Mouse (Mus musculus) heart, adult 8-10 months (tissue): Measurements from ENCODE around the gene Chrna5. TPM values are rescaled to one million over a fixed set of nuclear protein-coding genes. Genes with fewer than 3 reads are reported as not detected.

Experiments
- DNase-seq: peaks from one replicate; pipeline ENCODE4 v3.0.0; 2022; ENCODE audit warnings: low spot score
- total RNA-seq, 4 experiments: library from RNA; stranded (reverse); gene quantifications; 2 replicates each; pipeline ENCODE4 v1.2.4; 2022

Gene Chrna5
- total RNA-seq, 4 experiments from 2014 or later = not detected

DNA sequence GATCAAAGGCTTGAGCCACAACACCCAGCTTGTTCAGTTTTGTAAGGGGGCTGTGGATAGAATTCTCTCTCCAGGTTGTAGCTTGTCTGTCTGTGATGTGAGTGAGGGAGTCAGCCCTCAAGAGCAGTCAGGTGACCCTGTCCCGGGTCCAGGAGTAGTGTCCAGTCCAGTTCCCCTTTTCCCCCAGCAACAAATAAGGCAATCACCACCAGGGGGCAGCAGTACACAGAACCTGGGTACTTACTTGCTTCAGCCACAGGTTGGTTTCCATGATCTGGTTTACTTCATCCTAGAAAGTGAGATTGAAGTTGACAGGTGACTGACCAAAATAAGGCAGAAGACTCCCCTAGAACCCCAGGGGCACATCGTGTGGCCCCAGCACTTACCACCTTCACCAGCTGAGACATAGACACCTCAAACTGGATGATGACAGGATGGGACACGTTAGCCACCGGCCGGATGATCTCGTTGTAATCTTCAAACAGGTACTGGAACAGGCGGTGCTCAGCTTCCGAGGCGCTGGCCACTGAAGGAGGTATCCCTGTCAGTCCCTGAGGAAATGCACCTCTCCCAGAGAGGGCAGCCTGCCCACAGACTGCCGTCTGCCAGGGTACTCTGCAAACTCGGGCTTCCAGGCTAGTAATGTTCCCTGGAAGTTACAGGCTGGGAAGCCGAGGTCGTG is 43.4 kb downstream of the Chrna5 start:
- peak; percentile 74 for DNase-seq

GRCm38 (mm10) chr9:55025534-55026274 is 45.0 kb downstream of the Chrna5 start:
- no peak for DNase-seq

GRCm38 (mm10) chr9:55026275-55026663 is 45.6 kb downstream of the Chrna5 start, which contains the start of gene Chrna3:
Chrna3 (minus strand) TSS chr9:55026562.
- DNase-seq = no peak

- DNase-seq = no peak
Observed at GRCm38 (mm10) chr9:55031435-55032167, 50.9 kb downstream of the Chrna5 start.

- no peak for DNase-seq
Observed at GRCm38 (mm10) chr9:55038948-55039347, 58.3 kb downstream of the Chrna5 start.

DNA sequence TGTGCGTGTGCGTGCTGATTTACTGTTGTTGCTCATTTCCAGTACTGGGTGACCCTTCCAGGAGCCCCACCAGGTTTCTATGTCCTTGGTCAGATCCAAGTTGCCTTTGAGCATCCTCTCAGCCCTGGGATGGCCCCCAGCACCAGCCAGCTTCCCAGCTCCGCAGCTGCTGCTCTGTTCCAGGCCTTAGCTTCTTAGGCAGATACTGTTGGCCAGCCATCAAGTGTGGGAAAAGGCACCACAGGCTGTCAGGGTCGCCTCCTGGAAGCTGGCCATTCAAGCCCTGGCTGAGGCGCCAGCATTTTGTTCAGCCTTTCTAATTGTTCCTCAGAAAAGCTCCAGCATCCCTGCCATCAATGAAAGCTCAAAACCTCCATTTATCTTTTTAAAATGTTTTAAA is 59.3 kb downstream of the Chrna5 start:
- no peak for DNase-seq

- DNase-seq = no peak
Observed at GRCm38 (mm10) chr9:55041389-55041788, 60.7 kb downstream of the Chrna5 start.

DNA sequence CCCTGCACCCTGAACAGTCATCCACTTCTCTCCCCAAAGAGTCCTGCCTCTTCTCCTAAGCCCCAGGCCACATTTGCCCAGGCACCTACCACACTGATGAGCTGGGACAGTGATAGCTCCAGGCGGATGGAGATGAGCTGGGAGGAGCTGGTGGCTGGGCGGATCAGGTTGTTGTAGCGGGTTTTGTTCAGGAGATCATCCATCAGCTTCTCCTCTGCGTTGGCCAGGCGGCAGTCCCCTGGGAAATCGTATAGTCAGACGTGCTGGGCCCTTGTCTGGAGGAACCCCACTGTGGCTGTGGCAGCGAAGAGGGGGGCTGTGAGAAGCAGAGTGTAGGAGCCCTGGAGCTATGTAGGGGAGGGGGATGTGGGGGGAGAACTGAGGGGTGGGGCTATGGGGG is 63.0 kb downstream of the Chrna5 start:
- DNase-seq = no peak

DNA sequence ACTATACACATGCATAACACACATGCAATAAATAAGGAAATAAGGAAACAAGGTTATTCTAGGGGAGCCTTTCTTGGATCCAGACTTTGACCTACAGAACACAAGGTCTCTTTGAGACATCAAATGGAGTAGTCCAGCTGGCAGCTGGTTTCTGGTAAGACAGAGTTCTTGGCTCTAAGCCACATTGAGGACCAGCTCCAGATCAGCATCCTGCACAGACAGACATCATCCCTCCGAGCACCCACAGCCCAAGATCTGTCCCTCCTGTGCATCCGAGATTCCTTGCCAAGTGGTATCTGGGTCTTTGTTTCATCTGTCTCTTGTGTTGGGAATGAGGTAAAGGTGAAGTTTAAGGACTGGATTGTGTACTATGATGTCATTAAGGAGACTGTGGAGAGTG is 64.3 kb downstream of the Chrna5 start:
- no peak for DNase-seq

DNA sequence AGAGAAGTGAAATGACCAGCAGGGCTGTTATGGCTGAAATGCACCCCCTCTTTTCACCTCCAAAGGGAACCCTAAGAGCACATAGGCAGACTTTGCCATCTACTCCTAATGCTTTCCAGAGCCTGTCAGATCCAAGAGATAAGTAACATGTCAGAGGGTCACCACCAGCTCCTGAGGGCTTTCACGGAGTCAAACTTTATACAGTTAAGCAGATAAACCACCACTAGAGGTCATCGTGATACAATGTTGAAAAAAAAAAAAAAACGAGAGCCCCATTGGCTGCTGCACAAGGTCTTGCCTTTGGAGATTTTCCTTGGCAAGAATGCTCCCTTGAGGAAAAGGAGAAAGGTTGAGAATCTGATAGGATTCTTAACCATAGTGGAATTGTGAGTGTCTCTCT is 66.1 kb downstream of the Chrna5 start:
- no peak for DNase-seq

DNA sequence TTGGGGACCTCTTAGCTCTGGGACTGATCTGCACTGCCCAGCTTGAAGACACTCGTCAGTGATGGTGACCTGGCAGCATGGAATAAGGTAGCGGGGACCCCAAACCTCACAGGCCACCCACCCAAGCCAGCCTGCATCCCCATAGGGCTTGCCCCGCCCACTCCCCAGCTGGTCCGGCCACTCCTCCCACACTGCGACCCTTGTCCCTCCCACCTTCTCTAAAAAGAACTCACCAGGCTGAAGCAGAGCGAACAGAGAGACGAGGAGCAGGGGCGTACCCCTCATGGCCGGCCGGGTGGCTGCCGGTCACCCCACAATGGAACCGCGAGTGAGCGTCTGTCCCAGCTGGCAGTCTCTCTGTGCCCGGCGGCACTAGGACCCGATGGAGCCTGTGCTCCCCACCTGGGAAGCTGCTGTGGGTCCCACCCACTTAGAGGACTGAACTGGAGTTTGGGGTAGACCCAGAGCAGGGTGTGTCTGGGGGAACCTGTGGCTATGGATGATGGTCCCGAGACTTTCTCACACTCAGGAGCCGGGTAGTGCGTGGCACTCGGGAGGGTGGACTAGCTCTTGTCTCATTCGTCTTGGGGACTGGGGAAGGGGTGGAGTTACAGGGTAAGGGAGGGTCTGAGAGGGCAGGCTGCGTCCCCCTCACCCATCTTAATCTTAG is 67.7 kb downstream of the Chrna5 start, which contains the start of gene Chrnb4:
Gene Chrnb4, minus strand, starts transcription at position 569 of the 670 bp plus-strand sequence.
- DNase-seq = no peak

DNA sequence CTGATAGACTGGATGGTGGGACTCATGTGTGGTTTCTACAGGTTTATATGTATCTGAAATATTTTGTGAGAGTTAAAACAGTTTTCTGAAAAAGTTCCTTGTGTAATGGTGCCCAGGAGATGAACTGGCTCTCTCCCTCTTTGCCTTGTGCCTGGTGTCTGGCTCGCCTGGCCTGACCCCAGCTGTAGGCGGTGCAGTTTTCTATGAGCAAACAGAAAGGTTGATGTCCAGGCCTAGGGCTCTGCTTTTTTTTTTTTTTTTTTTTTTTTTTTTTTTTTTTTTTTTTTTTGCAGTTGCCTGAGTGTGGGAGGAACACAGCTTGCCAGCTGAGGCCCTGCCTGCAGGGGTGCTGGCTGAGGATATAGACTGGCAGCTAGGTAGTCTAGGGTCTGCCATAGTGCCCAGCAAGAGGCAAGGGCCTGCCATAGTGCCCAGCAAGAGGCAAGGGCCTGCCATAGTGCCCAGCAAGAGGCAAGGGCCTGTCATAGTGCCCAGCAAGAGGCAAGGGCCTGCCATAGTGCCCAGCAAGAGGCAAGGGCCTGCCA is 74.8 kb downstream of the Chrna5 start:
- DNase-seq = no peak

Other genes starting within 250 kb of the Chrna5 start
- gene Wdr61, start 246.4 kb upstream of the Chrna5 start, total RNA-seq = 10 to 100 TPM; 27.3 to 32.4 (median 29.6) TPM
- gene Crabp1, start 216.1 kb upstream of the Chrna5 start, total RNA-seq = not detected
- gene Ireb2, start 117.1 kb upstream of the Chrna5 start, total RNA-seq = 10 to 100 TPM; 21.1 to 24.7 (median 21.8) TPM
- 1 to 10 TPM in 3 of 4 experiments, under 1 TPM in 1; 0.87 to 1.7 (median 1.3) TPM for gene Hykk, start 63.6 kb upstream of the Chrna5 start, total RNA-seq
- 100 to 1,000 TPM; 112 to 128 (median 120) TPM for gene Psma4, start 30.1 kb upstream of the Chrna5 start, total RNA-seq
- gene AY074887, start 29.9 kb upstream of the Chrna5 start, total RNA-seq = not detected
- gene Chrna3, start 45.7 kb downstream of the Chrna5 start, total RNA-seq = not detected
- under 1 TPM in 1 of 4 experiments, not detected in 3; 0.06 TPM for gene Chrnb4, start 67.9 kb downstream of the Chrna5 start, total RNA-seq
- gene Ube2q2, start 168.0 kb downstream of the Chrna5 start, total RNA-seq = 10 to 100 TPM; 27.6 to 29.7 (median 28.3) TPM
- gene Fbxo22, start 228.0 kb downstream of the Chrna5 start, total RNA-seq = 10 to 100 TPM; 31.0 to 34.3 (median 33.3) TPM